Mouse (Mus musculus): ENCODE results near the gene Flt3l. TPM values are rescaled to one million over a fixed set of nuclear protein-coding genes. Genes with fewer than 3 reads are reported as not detected.
A peak's percentile ranks its signal among the peaks of the same experiment; 100 is the strongest.

Gene Flt3l
- polyA plus RNA-seq, 1 experiment = 7.2 TPM

GRCm38 (mm10) chr7:45165701-45166100, 29.5 kb upstream of the Flt3l start:
- Histone ChIP-seq H3ac (ENCODE audit: control insufficient read depth, insufficient read length) (no peak overlapping the region), H3K4me2 (ENCODE audit: low read depth) (no peak overlapping the region), H3K27me3 (ENCODE audit: control insufficient read depth, insufficient read depth, insufficient read length) (peaks cover 57% of the 10 kb centered on the region), H3K4me3 (no peak overlapping the region), H3K36me3 (ENCODE audit: control insufficient read depth, insufficient read depth) (no peaks in the 10 kb centered on the region), H3K79me2 (ENCODE audit: control insufficient read depth, insufficient read depth) (no peaks in the 10 kb centered on the region)
- TF ChIP-seq TCF3 (IDR thresholded peaks at IDR 0.05; ENCODE audit: insufficient read length, low read depth) = no peak
- TF ChIP-seq CEBPB (IDR thresholded peaks at IDR 0.05; ENCODE audit: insufficient read depth, poor library complexity, severe bottlenecking) = no peak
- TF ChIP-seq TCF12 (IDR thresholded peaks at IDR 0.05; ENCODE audit: insufficient read depth, poor library complexity, severe bottlenecking) = no peak
- no peak for TF ChIP-seq MYOD1 (IDR thresholded peaks at IDR 0.05; ENCODE audit: control insufficient read depth in 1 of 3, insufficient read length in 2 of 3, low read depth in 2 of 3)
- TF ChIP-seq MAX (IDR thresholded peaks at IDR 0.05; ENCODE audit: low read depth) = no peak
- TF ChIP-seq POLR2A (IDR thresholded peaks at IDR 0.05; ENCODE audit: insufficient read length, low read depth) = no peak
- no peak for TF ChIP-seq SRF (IDR thresholded peaks at IDR 0.05; ENCODE audit: control insufficient read depth, insufficient read length, low read depth)
- no peak for TF ChIP-seq POLR2AphosphoS2 (IDR thresholded peaks at IDR 0.05; ENCODE audit: insufficient read length, low read depth)

- no peak overlapping the region for H3K4me3 ChIP-seq
- H3K79me2 ChIP-seq (ENCODE audit: control insufficient read depth, insufficient read depth) = no peaks in the 10 kb centered on the region
- H3K4me2 ChIP-seq (ENCODE audit: low read depth) = no peak overlapping the region
- H3ac ChIP-seq (ENCODE audit: control insufficient read depth, insufficient read length) = no peak overlapping the region
- no peak for TF ChIP-seq MAX (IDR thresholded peaks at IDR 0.05; ENCODE audit: low read depth)
- TF ChIP-seq TCF12 (IDR thresholded peaks at IDR 0.05; ENCODE audit: insufficient read depth, poor library complexity, severe bottlenecking) = no peak
- TF ChIP-seq USF1 (IDR thresholded peaks at IDR 0.05; ENCODE audit: low read depth) = no peak
- no peak for TF ChIP-seq TCF3 (IDR thresholded peaks at IDR 0.05; ENCODE audit: insufficient read length, low read depth)
- TF ChIP-seq POLR2A (IDR thresholded peaks at IDR 0.05; ENCODE audit: insufficient read length, low read depth) = no peak
- TF ChIP-seq MYOG (IDR thresholded peaks at IDR 0.05; ENCODE audit: control insufficient read depth in 1 of 3, insufficient read depth in 1 of 3, insufficient read length in 2 of 3, low read depth in 2 of 3) = no peak
- no peak for TF ChIP-seq CEBPB (IDR thresholded peaks at IDR 0.05; ENCODE audit: insufficient read depth, poor library complexity, severe bottlenecking)
- no peak for TF ChIP-seq E2F4 (IDR thresholded peaks at IDR 0.05; ENCODE audit: insufficient read depth)
- no peak for TF ChIP-seq MYOD1 (IDR thresholded peaks at IDR 0.05; ENCODE audit: control insufficient read depth in 1 of 3, insufficient read length in 2 of 3, low read depth in 2 of 3)
- no peak for TF ChIP-seq POLR2AphosphoS2 (IDR thresholded peaks at IDR 0.05; ENCODE audit: insufficient read length, low read depth)
- no peak for TF ChIP-seq SRF (IDR thresholded peaks at IDR 0.05; ENCODE audit: control insufficient read depth, insufficient read length, low read depth)
- no peak for TF ChIP-seq REST (IDR thresholded peaks at IDR 0.05; ENCODE audit: insufficient read depth, insufficient read length)
- H3K36me3 ChIP-seq (ENCODE audit: control insufficient read depth, insufficient read depth) = no peaks in the 10 kb centered on the region
- peaks cover 55% of the 10 kb centered on the region for H3K27me3 ChIP-seq (ENCODE audit: control insufficient read depth, insufficient read depth, insufficient read length)
Observed at GRCm38 (mm10) chr7:45164833-45165232, 28.6 kb upstream of the Flt3l start.

GRCm38 (mm10) chr7:45163735-45164490, 27.7 kb upstream of the Flt3l start, which contains the start of gene Slc17a7:
Slc17a7 (plus strand) TSS chr7:45163949.
- Histone ChIP-seq H3K27me3 (ENCODE audit: control insufficient read depth, insufficient read depth, insufficient read length) (peaks cover 54% of the 10 kb centered on the region), H3K4me3 (no peak within 1 kb of the TSS), H3K36me3 (ENCODE audit: control insufficient read depth, insufficient read depth) (no peaks in the 10 kb centered on the region)

GRCm38 (mm10) chr7:45162996-45163615, 26.9 kb upstream of the Flt3l start:
- peaks cover 46% of the 10 kb centered on the region for H3K27me3 ChIP-seq (ENCODE audit: control insufficient read depth, insufficient read depth, insufficient read length)
- H3K4me3 ChIP-seq = no peak overlapping the region
- TF ChIP-seq MAX (IDR thresholded peaks at IDR 0.05; ENCODE audit: low read depth) = no peak
- no peak for TF ChIP-seq CEBPB (IDR thresholded peaks at IDR 0.05; ENCODE audit: insufficient read depth, poor library complexity, severe bottlenecking)
- H3K36me3 ChIP-seq (ENCODE audit: control insufficient read depth, insufficient read depth) = no peaks in the 10 kb centered on the region
- no peak overlapping the region for H3K4me2 ChIP-seq (ENCODE audit: low read depth)
- H3K79me2 ChIP-seq (ENCODE audit: control insufficient read depth, insufficient read depth) = no peaks in the 10 kb centered on the region
- no peak overlapping the region for H3ac ChIP-seq (ENCODE audit: control insufficient read depth, insufficient read length)

More at GRCm38 (mm10) chr7:45163735-45164490, 27.7 kb upstream of the Flt3l start, which contains the start of gene Slc17a7:
- TF ChIP-seq REST (IDR thresholded peaks at IDR 0.05; ENCODE audit: insufficient read depth, insufficient read length) (no peak), USF1 (IDR thresholded peaks at IDR 0.05; ENCODE audit: low read depth) (no peak), POLR2A (IDR thresholded peaks at IDR 0.05; ENCODE audit: insufficient read length, low read depth) (no peak), SRF (IDR thresholded peaks at IDR 0.05; ENCODE audit: control insufficient read depth, insufficient read length, low read depth) (no peak), TCF3 (IDR thresholded peaks at IDR 0.05; ENCODE audit: insufficient read length, low read depth) (no peak), E2F4 (IDR thresholded peaks at IDR 0.05; ENCODE audit: insufficient read depth) (no peak), MAX (IDR thresholded peaks at IDR 0.05; ENCODE audit: low read depth) (no peak)
- H3K4me2 ChIP-seq (ENCODE audit: low read depth) = peak within 1 kb of the TSS; percentile 27
- no peak within 1 kb of the TSS for H3ac ChIP-seq (ENCODE audit: control insufficient read depth, insufficient read length)
- no peaks in the 10 kb centered on the region for H3K79me2 ChIP-seq (ENCODE audit: control insufficient read depth, insufficient read depth)

- H3K79me2 ChIP-seq (ENCODE audit: control insufficient read depth, insufficient read depth) = no peaks in the 10 kb centered on the region
- H3K4me2 ChIP-seq (ENCODE audit: low read depth) = peak overlapping the region; percentile 70
- no peak overlapping the region for H3K4me3 ChIP-seq
- peaks cover 40% of the 10 kb centered on the region for H3K27me3 ChIP-seq (ENCODE audit: control insufficient read depth, insufficient read depth, insufficient read length)
- no peak overlapping the region for H3ac ChIP-seq (ENCODE audit: control insufficient read depth, insufficient read length)
- TF ChIP-seq TCF12 (IDR thresholded peaks at IDR 0.05; ENCODE audit: insufficient read depth, poor library complexity, severe bottlenecking) (no peak), SRF (IDR thresholded peaks at IDR 0.05; ENCODE audit: control insufficient read depth, insufficient read length, low read depth) (no peak), E2F4 (IDR thresholded peaks at IDR 0.05; ENCODE audit: insufficient read depth) (no peak), POLR2AphosphoS2 (IDR thresholded peaks at IDR 0.05; ENCODE audit: insufficient read length, low read depth) (no peak), MYOG (IDR thresholded peaks at IDR 0.05; ENCODE audit: control insufficient read depth in 1 of 3, insufficient read depth in 1 of 3, insufficient read length in 2 of 3, low read depth in 2 of 3) (no peak), REST (IDR thresholded peaks at IDR 0.05; ENCODE audit: insufficient read depth, insufficient read length) (no peak), MAX (IDR thresholded peaks at IDR 0.05; ENCODE audit: low read depth) (no peak), TCF3 (IDR thresholded peaks at IDR 0.05; ENCODE audit: insufficient read length, low read depth) (no peak), POLR2A (IDR thresholded peaks at IDR 0.05; ENCODE audit: insufficient read length, low read depth) (no peak), MYOD1 (IDR thresholded peaks at IDR 0.05; ENCODE audit: control insufficient read depth in 1 of 3, insufficient read length in 2 of 3, low read depth in 2 of 3) (no peak), CEBPB (IDR thresholded peaks at IDR 0.05; ENCODE audit: insufficient read depth, poor library complexity, severe bottlenecking) (no peak), USF1 (IDR thresholded peaks at IDR 0.05; ENCODE audit: low read depth) (no peak)
- no peaks in the 10 kb centered on the region for H3K36me3 ChIP-seq (ENCODE audit: control insufficient read depth, insufficient read depth)
Observed at GRCm38 (mm10) chr7:45162551-45162950, 26.3 kb upstream of the Flt3l start.

Measured in myocyte (in vitro differentiated cells).